Mouse (Mus musculus) MEL (cell line): ENCODE results near the gene Epdr1. TPM values are rescaled to one million over a fixed set of nuclear protein-coding genes. Genes with fewer than 3 reads are reported as not detected.

Experiments used
- DNase-seq: peaks from one replicate; pipeline ENCODE4 v3.0.0; 2011; ENCODE audit warnings: low read depth, low spot score
- H3K27ac ChIP-seq: 2 replicates; pipeline ENCODE4 v1.5.1; 2012; ENCODE audit warnings: low read depth, mild to moderate bottlenecking, control low read depth, low read length, moderate library complexity; ENCODE audit not compliant: control insufficient read depth
- H3K27me3 ChIP-seq, 2 experiments: fragments of 150-350 bp in 1 of 2; sonication (generic) in 1 of 2; 2 replicates each; pipeline ENCODE4 v1.6.1; 2012; ENCODE audit warnings: low read length in 2 of 2, mild to moderate bottlenecking in 2 of 2, improper control_type of control experiment in 1 of 2, moderate library complexity in 1 of 2; ENCODE audit not compliant: insufficient read depth in 2 of 2, control insufficient read depth in 1 of 2
- H3K36me3 ChIP-seq, 2 experiments: 2 replicates each; pipeline ENCODE4 v1.6.1; 2012 to 2014; ENCODE audit warnings: low read length in 2 of 2, improper control_type of control experiment in 1 of 2, inconsistent platforms in 1 of 2, mild to moderate bottlenecking in 1 of 2; ENCODE audit not compliant: insufficient read depth in 2 of 2, control insufficient read depth in 1 of 2
- H3K4me1 ChIP-seq, 2 experiments: fragments of 150-350 bp in 1 of 2; sonication (generic) in 1 of 2; 2 replicates each; pipeline ENCODE4 v1.6.1; 2012; ENCODE audit warnings: low read length in 2 of 2, improper control_type of control experiment in 1 of 2, mild to moderate bottlenecking in 1 of 2; ENCODE audit not compliant: insufficient read depth in 2 of 2, control insufficient read depth in 1 of 2
- H3K4me3 ChIP-seq, 2 experiments: fragments of 150-350 bp in 1 of 2; sonication (generic) in 1 of 2; 2 replicates each; pipeline ENCODE4 v1.5.1; 2012; ENCODE audit warnings: low read depth in 2 of 2, low read length in 2 of 2, mild to moderate bottlenecking in 2 of 2, moderate library complexity in 2 of 2, control low read depth in 1 of 2, improper control_type of control experiment in 1 of 2; ENCODE audit not compliant: control insufficient read depth in 1 of 2, insufficient read depth in 1 of 2
- H3K79me2 ChIP-seq: 2 replicates; pipeline ENCODE4 v1.6.1; 2012; ENCODE audit warnings: mild to moderate bottlenecking, low read length, moderate library complexity; ENCODE audit not compliant: control insufficient read depth, poor library complexity, insufficient read depth
- H3K9ac ChIP-seq: 2 replicates; pipeline ENCODE4 v1.6.1; 2012; ENCODE audit warnings: low read depth, mild to moderate bottlenecking, control low read depth, low read length, moderate library complexity; ENCODE audit not compliant: control insufficient read depth, poor library complexity, severe bottlenecking
- H3K9me3 ChIP-seq: fragments of 150-350 bp; sonication (generic); replicated peaks from 2 replicates; pipeline ENCODE4 v1.6.1; 2012; ENCODE audit warnings: mild to moderate bottlenecking, low read length, improper control_type of control experiment, moderate library complexity; ENCODE audit not compliant: insufficient read depth
- E2F4 ChIP-seq: IDR thresholded peaks from 2 replicates; pipeline ENCODE4 v1.6.1; 2011; ENCODE audit warnings: low read depth, low read length, improper control_type of control experiment, borderline replicate concordance
- EP300 ChIP-seq, 2 experiments: IDR thresholded peaks; 2 replicates each; pipeline ENCODE4 v1.6.1; 2011; ENCODE audit warnings: improper control_type of control experiment in 2 of 2, low read length in 2 of 2, low read depth in 1 of 2, mild to moderate bottlenecking in 1 of 2
- ETS1 ChIP-seq: IDR thresholded peaks from 2 replicates; pipeline ENCODE4 v1.6.1; 2012; ENCODE audit warnings: low read depth, mild to moderate bottlenecking, inconsistent platforms, low read length, improper control_type of control experiment, moderate library complexity
- GATA1 ChIP-seq: IDR thresholded peaks from 2 replicates; pipeline ENCODE4 v1.6.1; 2011; ENCODE audit warnings: low read depth, low read length, improper control_type of control experiment
- HCFC1 ChIP-seq: IDR thresholded peaks from 2 replicates; pipeline ENCODE4 v1.6.1; 2012; ENCODE audit warnings: low read depth, mild to moderate bottlenecking, inconsistent platforms, low read length, improper control_type of control experiment, moderate library complexity
- JUND ChIP-seq: IDR thresholded peaks from 2 replicates; pipeline ENCODE4 v1.6.1; 2011; ENCODE audit warnings: low read depth, mild to moderate bottlenecking, improper control_type of control experiment, low read length
- KAT2A ChIP-seq: conservative IDR thresholded peaks from 2 replicates; pipeline ENCODE4 v1.6.1; 2012; ENCODE audit warnings: low read depth, low read length, improper control_type of control experiment, inconsistent platforms
- MAFK ChIP-seq: IDR thresholded peaks from 2 replicates; pipeline ENCODE4 v1.6.1; 2011; ENCODE audit warnings: low read depth, mild to moderate bottlenecking, low read length, improper control_type of control experiment, borderline replicate concordance
- MAX ChIP-seq: IDR thresholded peaks from 2 replicates; pipeline ENCODE4 v1.6.1; 2011; ENCODE audit warnings: low read length, improper control_type of control experiment
- MEF2A ChIP-seq: IDR thresholded peaks from 2 replicates; pipeline ENCODE4 v1.6.1; 2014; ENCODE audit warnings: low read depth, mild to moderate bottlenecking, inconsistent platforms, low read length, improper control_type of control experiment; ENCODE audit not compliant: poor library complexity, insufficient replicate concordance, severe bottlenecking; ENCODE audit errors: extremely low read depth
- POLR2AphosphoS2 ChIP-seq: IDR thresholded peaks from 2 replicates; pipeline ENCODE4 v1.6.1; 2011; ENCODE audit warnings: low read length, improper control_type of control experiment
- RAD21 ChIP-seq: IDR thresholded peaks from 2 replicates; pipeline ENCODE4 v1.6.1; 2011; ENCODE audit warnings: mild to moderate bottlenecking, low read depth, low read length, improper control_type of control experiment
- TCF12 ChIP-seq: IDR thresholded peaks from 2 replicates; pipeline ENCODE4 v1.6.1; 2014; ENCODE audit warnings: low read depth, mild to moderate bottlenecking, inconsistent platforms, low read length, improper control_type of control experiment, moderate library complexity
- UBTF ChIP-seq: IDR thresholded peaks from 2 replicates; pipeline ENCODE4 v1.6.1; 2012; ENCODE audit warnings: low read depth, mild to moderate bottlenecking, inconsistent platforms, low read length, improper control_type of control experiment, moderate library complexity, borderline replicate concordance; ENCODE audit not compliant: insufficient read depth
- USF2 ChIP-seq, 2 experiments: IDR thresholded peaks; 2 replicates each; pipeline ENCODE4 v1.6.1; 2011 to 2012; ENCODE audit warnings: improper control_type of control experiment in 2 of 2, low read length in 2 of 2, borderline replicate concordance in 1 of 2, inconsistent platforms in 1 of 2, low read depth in 1 of 2, mild to moderate bottlenecking in 1 of 2; ENCODE audit not compliant: insufficient read depth in 1 of 2
- ZMIZ1 ChIP-seq: IDR thresholded peaks from 2 replicates; pipeline ENCODE4 v1.6.1; 2012; ENCODE audit warnings: low read depth, mild to moderate bottlenecking, inconsistent platforms, low read length, improper control_type of control experiment, moderate library complexity
- ZNF384 ChIP-seq: IDR thresholded peaks from 2 replicates; pipeline ENCODE4 v1.6.1; 2012; ENCODE audit warnings: low read depth, mild to moderate bottlenecking, inconsistent platforms, low read length, improper control_type of control experiment
- polyA plus RNA-seq, 2 experiments: library from polyadenylated mRNA; stranded (reverse) in 1 of 2; unstranded in 1 of 2; fragments of >175 nt in 1 of 2; fragments of >200 nt in 1 of 2; gene quantifications; 2 replicates each; pipeline versions ENCODE4 v1.2.1 to v1.2.4; 2012; ENCODE audit warnings: low replicate concordance in 2 of 2, low read depth in 1 of 2; ENCODE audit not compliant: insufficient read length in 2 of 2, insufficient read depth in 1 of 2, missing spikeins in 1 of 2
- total RNA-seq: library from RNA; depleted of rRNA; stranded (reverse); fragments of 300-350 nt; gene quantifications from 2 replicates; pipeline ENCODE4 v1.2.3, GENCODE M21; 2012

The Epdr1 gene
- total and polyA plus RNA-seq, 3 experiments, result not detected

DNA sequence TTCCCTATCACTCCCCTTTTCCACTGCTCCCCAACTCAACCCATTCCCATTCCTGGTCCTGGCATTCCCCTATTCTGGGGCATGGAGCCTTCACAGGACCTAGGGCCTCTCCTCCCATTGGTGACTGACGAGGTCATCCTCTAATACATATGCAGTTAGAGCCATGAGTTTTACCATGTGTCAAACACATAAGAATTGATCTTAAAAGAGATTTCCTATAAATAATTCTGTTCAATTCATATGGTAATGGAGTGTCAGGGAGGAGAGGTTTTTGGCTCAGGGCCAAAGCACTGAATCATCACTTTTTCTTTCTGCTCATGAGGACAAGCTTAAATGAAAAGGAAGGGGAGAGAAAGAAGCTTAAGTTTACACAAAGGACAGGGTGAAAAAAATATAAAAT lies 7.4 kb downstream of the Epdr1 start:
- Histone ChIP-seq H3K4me3 (no peak overlapping the region), H3K36me3 (peaks cover 0 to 11% of the 10 kb centered on the region in 2 experiments; a peak in 2 of 4 replicates), H3K9ac (no peak overlapping the region), H3K9me3 (no peaks in the 10 kb centered on the region), H3K27me3 (no peaks in the 10 kb centered on the region), H3K4me1 (peaks cover 0 to 3% of the 10 kb centered on the region in 2 experiments; a peak in 2 of 4 replicates), H3K27ac (no peak overlapping the region), H3K79me2 (no peaks in the 10 kb centered on the region)
- peak; percentile 70 for DNase-seq
- TF ChIP-seq MAFK (no peak), POLR2AphosphoS2 (no peak), UBTF (no peak)

DNA sequence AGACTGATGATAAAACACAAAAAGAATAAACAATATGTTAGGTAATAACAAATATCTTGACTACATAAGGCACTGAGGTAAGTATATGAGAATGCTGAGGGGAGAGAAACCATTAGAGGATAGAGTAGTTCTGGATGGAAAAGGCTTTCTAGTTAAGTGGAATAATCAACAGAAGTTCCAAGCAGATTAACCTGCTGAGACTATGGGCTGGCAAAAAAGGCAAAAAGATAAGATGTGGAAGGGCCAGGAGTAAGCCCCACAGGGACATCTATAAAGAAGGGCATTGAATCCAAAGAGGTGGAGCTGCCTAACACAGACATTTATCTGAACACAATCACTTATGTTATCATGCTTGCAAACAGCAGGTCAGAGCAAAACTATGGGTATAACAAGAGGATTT lies 11.6 kb downstream of the Epdr1 start:
- Histone ChIP-seq H3K36me3 (peaks cover 0 to 16% of the 10 kb centered on the region in 2 experiments; a peak in 2 of 4 replicates), H3K4me3 (no peak overlapping the region), H3K79me2 (no peaks in the 10 kb centered on the region), H3K4me1 (peaks cover 6 to 12% of the 10 kb centered on the region in 2 experiments), H3K27ac (no peak overlapping the region), H3K27me3 (no peaks in the 10 kb centered on the region), H3K9me3 (no peaks in the 10 kb centered on the region), H3K9ac (no peak overlapping the region)
- no peak for DNase-seq
- TF ChIP-seq POLR2AphosphoS2 (no peak), ETS1 (no peak), E2F4 (no peak), MEF2A (no peak), HCFC1 (no peak), USF2 (IDR thresholded peaks at IDR 0.05; ENCODE audit: borderline replicate concordance in 1 of 2, insufficient read depth in 1 of 2, low read depth in 1 of 2, low read length in 2 of 2) (no peak), MAFK (no peak), ZNF384 (no peak), MAX (no peak), JUND (no peak), RAD21 (no peak)

DNA sequence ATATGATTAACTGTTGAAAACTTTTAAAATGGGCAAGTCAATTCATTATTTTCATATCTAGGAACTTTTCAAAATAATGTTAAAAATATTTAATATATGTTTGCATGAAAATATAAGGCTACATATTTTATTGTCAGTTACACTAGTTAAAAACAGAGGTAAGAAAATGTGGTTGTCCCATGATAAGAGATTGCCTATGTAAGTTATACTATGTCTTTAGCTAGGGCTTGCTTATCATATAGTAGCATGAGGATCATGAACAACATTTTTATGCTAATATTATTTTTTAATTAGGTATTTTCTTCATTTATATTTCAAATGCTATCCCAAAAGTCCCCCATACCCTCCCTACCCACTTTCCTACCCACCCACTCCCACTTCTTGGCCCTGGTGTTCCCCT lies 14.8 kb downstream of the Epdr1 start:
- Histone ChIP-seq H3K27ac (no peak overlapping the region), H3K9me3 (no peaks in the 10 kb centered on the region), H3K4me1 (peaks cover 6 to 12% of the 10 kb centered on the region in 2 experiments), H3K4me3 (no peak overlapping the region), H3K27me3 (no peaks in the 10 kb centered on the region), H3K79me2 (no peaks in the 10 kb centered on the region), H3K9ac (no peak overlapping the region), H3K36me3 (peaks cover 0 to 10% of the 10 kb centered on the region in 2 experiments; a peak in 2 of 4 replicates)
- peak; percentile 83 for TF ChIP-seq TCF12
- no peak for TF ChIP-seq KAT2A
- peak; percentile 81 to 87 for TF ChIP-seq EP300 (IDR thresholded peaks at IDR 0.05; ENCODE audit: low read depth in 1 of 2, low read length in 2 of 2)
- no peak for TF ChIP-seq E2F4
- TF ChIP-seq ZMIZ1, result no peak
- peak; percentile 77 for TF ChIP-seq GATA1
- TF ChIP-seq ETS1, result peak; percentile 48
- peak; percentile 27 for DNase-seq
